Mouse (Mus musculus): ENCODE results near the gene Slco2b1.

GRCm38 (mm10) chr7:99706341-99707037 is 4.7 kb downstream of the Slco2b1 start:
- TF ChIP-seq POLR2A (IDR thresholded peaks at IDR 0.05; ENCODE audit: extremely low read depth, insufficient read depth, low read length) (no peak), CTCF (IDR thresholded peaks at IDR 0.05; ENCODE audit: extremely low read depth, insufficient read depth, low read length) (no peak)

Data from cortical plate, adult 2 months (tissue).